Mouse (Mus musculus) heart, postnatal 36 days (tissue): ENCODE measurements around the gene Gm4070. TPM values are rescaled to one million over a fixed set of nuclear protein-coding genes. Genes with fewer than 3 reads are reported as not detected.
"Not testable (repeated sequence)": the region's sequence is repeated elsewhere in the genome, so short reads cannot be mapped to it uniquely, and the experiment has no call there.

ENCODE experiments used
- DNase-seq, 2 experiments: peaks; one replicate each; pipeline ENCODE4 v3.0.0; 2021 to 2022
- intact Hi-C: fragments of 180-260 bp; cut with DNase I; formaldehyde crosslinking; loops from one replicate; pipeline ENCODE4 v1.15.1; 2025
- total RNA-seq, 2 experiments: library from RNA; stranded (reverse); gene quantifications; 2 replicates each; pipeline ENCODE4 v1.2.3; 2021

The Gm4070 gene
- total RNA-seq = 10 to 100 TPM; 12.1 to 26.5 TPM

DNA sequence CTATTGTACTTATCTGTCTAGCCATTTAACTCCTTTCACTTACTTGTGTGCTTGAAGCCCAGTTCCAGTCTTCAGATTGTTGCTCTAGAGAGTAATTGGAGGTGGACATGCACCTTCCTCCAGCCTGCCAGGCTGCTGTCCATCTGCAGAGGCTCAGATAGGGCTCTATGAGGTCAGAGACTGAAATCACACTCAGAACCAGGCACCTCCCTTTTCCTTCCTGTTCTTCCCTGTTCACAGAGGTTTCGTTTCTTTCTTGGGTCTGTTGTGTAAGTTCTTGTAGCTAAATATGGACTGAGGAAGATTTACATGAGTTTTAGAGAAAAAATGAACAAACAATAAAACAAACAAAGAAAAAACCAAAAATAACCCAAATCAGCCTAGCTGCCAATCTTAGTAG is at the start of gene Gm4070:
Gm4070 (minus strand) TSS at position 156 of the 400 bp plus-strand sequence.
- DNase-seq, intact Hi-C loops: not testable (repeated sequence)

DNA sequence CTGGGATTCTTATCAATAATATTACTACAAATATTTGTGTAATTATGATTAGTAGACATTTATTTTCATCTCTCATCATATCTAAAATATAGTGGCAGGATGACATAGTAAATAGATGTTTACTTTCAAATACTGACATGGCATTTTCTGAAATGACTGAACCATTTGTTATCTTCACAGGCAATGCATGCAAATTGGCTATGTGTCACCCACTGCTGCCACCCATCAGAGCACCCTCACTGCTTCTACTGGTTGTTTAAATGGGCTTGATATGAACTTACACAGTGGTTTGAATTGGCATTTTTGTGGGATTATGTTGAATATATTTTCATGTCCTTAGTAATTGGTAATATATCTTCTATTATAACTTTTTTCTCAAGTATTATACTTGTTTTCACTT is 773 bp upstream of the Gm4070 start:
- intact Hi-C loops, DNase-seq: not testable (repeated sequence)

DNA sequence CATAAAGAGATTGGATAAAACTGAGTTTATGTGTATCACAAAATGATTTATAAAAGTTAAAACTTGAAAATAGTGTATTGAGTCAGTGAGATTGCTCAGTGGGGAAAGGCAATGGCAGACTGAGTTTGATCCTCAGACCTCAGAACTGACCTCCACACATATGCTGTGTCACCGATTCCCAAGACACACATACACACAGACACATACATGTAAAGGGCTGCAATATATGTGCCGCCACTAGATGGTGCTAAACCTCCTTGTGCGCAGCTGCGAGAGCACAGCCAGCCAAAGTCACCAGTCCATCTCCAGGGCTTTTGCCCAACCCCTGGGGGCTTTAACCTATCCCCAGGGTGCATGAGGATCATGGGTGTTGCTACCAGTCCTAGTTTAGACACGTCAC is 1.4 kb downstream of the Gm4070 start:
- DNase-seq, intact Hi-C loops: not testable (repeated sequence)

DNA sequence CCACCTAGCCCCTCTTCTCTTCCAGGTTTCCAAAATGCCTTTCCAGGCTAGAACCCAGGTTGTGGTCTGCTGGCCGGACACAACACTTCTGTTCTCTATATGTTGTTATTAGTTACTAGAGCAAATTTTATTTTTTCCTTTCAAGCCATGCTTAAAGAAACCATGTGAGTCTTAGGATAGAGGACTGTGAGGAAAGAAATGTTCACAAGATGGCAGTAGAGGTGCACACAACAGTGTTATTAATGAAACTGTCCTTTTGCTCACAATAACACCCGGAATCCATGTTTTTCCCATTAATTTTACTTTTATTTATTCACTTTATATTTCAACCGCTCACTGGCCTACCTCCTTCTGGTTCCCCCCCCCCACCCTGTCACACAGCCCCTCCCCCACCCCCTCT is 8.5 kb downstream of the Gm4070 start:
- intact Hi-C loops, DNase-seq: not testable (repeated sequence)

DNA sequence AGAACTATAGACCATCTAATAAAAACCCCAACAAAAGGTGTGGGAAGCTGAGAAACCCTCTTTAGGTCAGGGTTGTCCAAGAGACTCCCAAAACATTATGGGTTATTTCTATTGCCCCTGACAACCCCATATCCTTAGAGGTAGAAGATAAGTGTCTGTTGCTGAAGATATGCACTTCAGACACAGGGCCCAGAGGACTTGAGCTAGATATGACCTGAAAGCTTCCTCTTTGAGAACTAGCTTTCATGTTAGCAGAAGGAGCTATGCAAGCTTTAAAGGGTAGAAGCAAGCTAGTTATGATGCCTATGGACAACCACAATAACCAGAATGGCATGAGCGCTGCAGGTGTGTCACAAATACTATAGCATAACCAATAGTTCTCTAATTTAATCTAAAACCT is 21.6 kb downstream of the Gm4070 start:
- DNase-seq, intact Hi-C loops: not testable (repeated sequence)

DNA sequence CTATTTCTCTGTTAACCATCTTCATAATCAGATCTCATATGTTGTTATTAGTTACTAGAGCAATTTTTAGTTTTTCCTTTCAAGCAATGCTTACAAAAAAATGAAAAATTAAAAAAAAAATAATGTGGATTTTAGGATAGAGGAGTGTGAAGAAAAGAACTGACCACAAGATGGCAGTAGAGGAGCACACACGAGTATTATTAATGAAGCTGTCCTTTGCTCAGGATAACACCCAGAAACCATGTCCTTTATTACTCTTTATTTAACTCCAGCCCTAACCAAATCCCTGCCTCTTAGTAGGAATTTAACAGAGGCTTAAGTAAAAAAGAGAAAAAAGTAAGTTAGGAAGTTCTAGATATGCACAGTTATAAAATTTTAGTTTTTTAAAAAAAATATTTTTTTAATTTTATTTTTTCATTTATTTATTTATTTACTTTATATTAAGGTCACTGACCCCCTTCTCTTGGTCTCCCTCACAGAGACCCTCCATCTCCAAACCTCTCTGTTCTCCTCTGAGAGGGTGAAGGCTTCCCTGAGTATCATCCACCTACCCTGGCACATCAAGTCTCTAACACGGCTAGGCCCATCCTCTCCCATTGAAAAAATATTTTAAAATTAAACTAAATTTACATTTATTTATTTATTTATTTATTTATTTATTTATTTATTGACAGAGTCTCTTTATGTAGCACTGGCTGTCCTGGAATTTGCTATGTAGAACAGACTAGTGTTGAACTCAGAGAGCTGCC is 70.0 kb downstream of the Gm4070 start:
- intact Hi-C loops, DNase-seq: not testable (repeated sequence)

DNA sequence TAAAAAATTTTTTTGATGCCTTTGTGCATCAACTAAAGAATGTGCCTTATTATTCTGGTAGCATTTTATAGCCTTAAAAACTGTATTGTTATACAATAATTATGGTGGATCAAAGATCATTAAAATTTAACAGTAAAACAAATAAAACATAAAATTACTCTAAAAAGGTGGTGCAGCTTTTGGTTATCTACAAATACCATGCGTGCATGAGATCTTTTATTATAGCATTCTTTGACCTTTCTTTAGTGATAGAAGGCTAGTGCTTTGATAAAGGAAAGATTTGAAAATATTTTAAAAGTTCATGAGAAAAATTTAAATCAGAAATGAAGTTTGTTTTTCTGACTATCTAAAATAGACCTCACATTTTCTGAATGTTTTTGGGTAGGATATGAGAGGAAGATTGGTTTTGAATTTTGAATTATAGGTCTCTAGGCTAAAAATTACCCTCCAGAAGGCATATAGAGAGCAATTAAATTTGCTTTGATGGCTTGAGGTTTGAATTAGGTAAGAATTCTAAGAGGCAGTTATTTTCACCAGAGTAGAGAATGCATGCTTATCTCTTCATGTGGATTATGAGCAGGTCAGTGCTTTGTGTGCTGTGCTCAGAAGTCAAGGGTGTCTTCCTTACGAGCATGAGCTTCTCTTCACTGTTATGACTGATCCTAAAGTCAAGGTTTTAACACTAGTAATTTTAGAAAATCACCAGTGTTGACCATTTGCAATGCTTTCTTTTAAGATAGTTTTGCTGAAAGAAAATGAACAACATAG is 73.9 kb downstream of the Gm4070 start:
- intact Hi-C loops, DNase-seq: not testable (repeated sequence)

DNA sequence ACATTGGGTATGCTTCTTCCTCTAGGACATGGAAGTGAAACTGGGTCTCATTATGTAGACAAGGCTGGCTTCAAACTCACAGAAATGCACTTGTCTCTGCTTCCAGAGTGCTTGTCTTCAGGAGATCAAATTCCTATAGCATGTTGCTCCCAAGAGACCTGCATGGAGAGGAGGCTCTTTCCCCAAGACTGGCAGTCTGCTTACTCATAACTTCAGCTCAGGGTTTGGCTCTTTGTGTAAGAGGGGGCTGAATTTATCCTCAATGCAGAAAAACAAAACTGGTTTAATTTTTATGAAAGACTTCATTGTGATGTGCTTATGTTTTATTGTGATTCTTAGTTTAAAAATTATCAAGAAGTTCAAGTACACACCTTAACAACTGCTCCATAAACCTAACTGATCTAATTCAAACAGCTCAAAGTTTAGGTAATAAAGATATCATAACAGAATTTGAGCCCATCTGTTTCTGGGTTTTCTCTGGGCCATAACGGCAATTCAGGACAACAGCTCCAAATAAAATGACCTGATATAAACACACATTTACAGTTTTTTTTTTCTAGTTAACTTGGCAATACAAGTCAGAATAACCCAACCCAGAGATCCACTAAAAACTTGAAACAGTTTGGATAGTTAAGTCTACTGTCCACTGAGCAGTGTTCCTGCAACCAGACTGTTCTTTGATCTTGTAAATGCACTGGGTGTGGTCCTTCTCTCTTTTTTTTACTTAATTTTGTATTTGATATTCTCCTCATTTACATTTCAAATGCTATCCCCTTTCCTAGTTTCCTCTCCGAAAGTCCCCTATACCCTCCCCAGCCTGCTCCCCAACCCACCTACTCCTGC is 97.8 kb downstream of the Gm4070 start:
- not testable (repeated sequence) for DNase-seq

More for the DNA sequence above, 97.8 kb downstream of the Gm4070 start:
- intact Hi-C loops = not testable (repeated sequence)

Other genes starting within 250 kb of the Gm4070 start
- 10 to 100 TPM; 95.1 to 98.9 TPM for gene Ilk, start 217.4 kb downstream of the Gm4070 start, total RNA-seq
- 10 to 100 TPM; 10.1 to 11.2 TPM for gene Rrp8, start 216.6 kb downstream of the Gm4070 start, total RNA-seq
- gene Taf10, start 209.6 kb downstream of the Gm4070 start, total RNA-seq = 100 to 1,000 TPM in 1 of 2 experiments, 10 to 100 TPM in 1; 97.5 to 100 TPM
- 10 to 100 TPM; 44.7 to 47.5 TPM for gene Tpp1, start 201.7 kb downstream of the Gm4070 start, total RNA-seq
- gene Dchs1, start 166.3 kb downstream of the Gm4070 start, total RNA-seq = 1 to 10 TPM; 8.6 to 9.8 TPM
- gene Mrpl17, start 142.9 kb downstream of the Gm4070 start, total RNA-seq = 100 to 1,000 TPM; 115 to 117 TPM